Mouse (Mus musculus) CH12.LX (cell line): ENCODE measurements around the gene Tacc3. TPM values are rescaled to one million over a fixed set of nuclear protein-coding genes. Genes with fewer than 3 reads are reported as not detected.

Source experiments
- DNase-seq: peaks from one replicate; pipeline ENCODE4 v3.0.0-alpha.2; 2013; ENCODE audit errors: extremely low read depth
- H3K27ac ChIP-seq: 2 replicates; pipeline ENCODE4 v1.5.1; 2012; ENCODE audit warnings: low read depth, mild to moderate bottlenecking, control low read depth, moderate library complexity; ENCODE audit not compliant: insufficient read depth
- H3K27me3 ChIP-seq: replicated peaks from 2 replicates; pipeline ENCODE3; 2012; ENCODE audit warnings: inconsistent platforms
- H3K36me3 ChIP-seq, 2 experiments: replicated peaks in 1 of 2; 2 replicates each; pipeline versions ENCODE3 to v1.6.1; 2012; ENCODE audit warnings: inconsistent platforms in 1 of 2, low read length in 1 of 2, mild to moderate bottlenecking in 1 of 2, mixed read lengths in 1 of 2, moderate library complexity in 1 of 2; ENCODE audit not compliant: control insufficient read depth in 1 of 2, insufficient read depth in 1 of 2
- H3K4me1 ChIP-seq, 2 experiments: 2 replicates each; pipeline ENCODE4 v1.6.1; 2012; ENCODE audit warnings: inconsistent platforms in 1 of 2, moderate library complexity in 1 of 2; ENCODE audit not compliant: insufficient read depth in 2 of 2, control insufficient read depth in 1 of 2
- H3K4me2 ChIP-seq: 2 replicates; pipeline ENCODE4 v1.6.1; 2012; ENCODE audit warnings: low read depth, mild to moderate bottlenecking, control low read depth; ENCODE audit not compliant: poor library complexity, insufficient read depth, severe bottlenecking
- H3K4me3 ChIP-seq, 3 experiments: fragments of 150-350 bp in 1 of 3; sonication (generic) in 1 of 3; replicated peaks in 1 of 3; 2 replicates each; pipeline versions ENCODE3 to v1.5.1; 2011 to 2012; ENCODE audit warnings: low read depth in 2 of 3, low read length in 2 of 3, mild to moderate bottlenecking in 2 of 3, moderate library complexity in 2 of 3, control low read depth in 1 of 3, improper control_type of control experiment in 1 of 3, inconsistent platforms in 1 of 3, mixed read lengths in 1 of 3; ENCODE audit not compliant: poor library complexity in 1 of 3
- H3K79me2 ChIP-seq: replicated peaks from 2 replicates; pipeline ENCODE4 v1.6.1; 2012; ENCODE audit warnings: mild to moderate bottlenecking, moderate library complexity; ENCODE audit not compliant: control insufficient read depth, poor library complexity, insufficient read depth, severe bottlenecking; ENCODE audit errors: extremely low read depth
- H3K9ac ChIP-seq: 2 replicates; pipeline ENCODE4 v1.6.1; 2012; ENCODE audit warnings: low read depth, mild to moderate bottlenecking, control low read depth, moderate library complexity; ENCODE audit not compliant: insufficient read depth
- H3K9me3 ChIP-seq: replicated peaks from 2 replicates; pipeline ENCODE3; 2012; ENCODE audit warnings: low read length, inconsistent platforms, mixed read lengths
- BHLHE40 ChIP-seq: IDR thresholded peaks from 2 replicates; pipeline ENCODE4 v1.6.1; 2011; ENCODE audit warnings: mild to moderate bottlenecking, low read depth, low read length, improper control_type of control experiment
- CHD1 ChIP-seq: IDR thresholded peaks from 2 replicates; pipeline ENCODE4 v1.6.1; 2012; ENCODE audit warnings: low read depth, low read length, improper control_type of control experiment, inconsistent platforms
- CHD2 ChIP-seq: IDR thresholded peaks from 2 replicates; pipeline ENCODE4 v1.6.1; 2011; ENCODE audit warnings: low read length, improper control_type of control experiment
- ETS1 ChIP-seq: conservative IDR thresholded peaks from 2 replicates; pipeline ENCODE4 v1.6.1; 2012; ENCODE audit warnings: low read depth, mild to moderate bottlenecking, inconsistent platforms, low read length, improper control_type of control experiment, moderate library complexity
- HCFC1 ChIP-seq: IDR thresholded peaks from 2 replicates; pipeline ENCODE4 v1.6.1; 2012; ENCODE audit warnings: low read depth, mild to moderate bottlenecking, inconsistent platforms, low read length, improper control_type of control experiment
- IRF4 ChIP-seq: IDR thresholded peaks from 2 replicates; pipeline ENCODE4 v1.6.1; 2014; ENCODE audit warnings: low read depth, mild to moderate bottlenecking, inconsistent platforms, low read length, improper control_type of control experiment
- JUND ChIP-seq: conservative IDR thresholded peaks from 2 replicates; pipeline ENCODE4 v1.6.1; 2011; ENCODE audit warnings: low read depth, low read length, improper control_type of control experiment
- KAT2A ChIP-seq: IDR thresholded peaks from 2 replicates; pipeline ENCODE4 v1.6.1; 2012; ENCODE audit warnings: low read length, improper control_type of control experiment, inconsistent platforms; ENCODE audit not compliant: insufficient replicate concordance
- MAFK ChIP-seq: IDR thresholded peaks from 2 replicates; pipeline ENCODE4 v1.6.1; 2011; ENCODE audit warnings: low read length, improper control_type of control experiment; ENCODE audit not compliant: insufficient replicate concordance
- MEF2A ChIP-seq: IDR thresholded peaks from 2 replicates; pipeline ENCODE4 v1.6.1; 2014; ENCODE audit warnings: low read depth, mild to moderate bottlenecking, inconsistent platforms, low read length, improper control_type of control experiment, borderline replicate concordance
- MXI1 ChIP-seq: IDR thresholded peaks from 2 replicates; pipeline ENCODE4 v1.6.1; 2011; ENCODE audit warnings: mild to moderate bottlenecking, low read depth, low read length, improper control_type of control experiment
- NELFE ChIP-seq: IDR thresholded peaks from 2 replicates; pipeline ENCODE4 v1.6.1; 2011; ENCODE audit warnings: low read depth, low read length, improper control_type of control experiment
- RCOR1 ChIP-seq: conservative IDR thresholded peaks from 2 replicates; pipeline ENCODE4 v1.6.1; 2012; ENCODE audit warnings: low read depth, mild to moderate bottlenecking, inconsistent platforms, low read length, improper control_type of control experiment
- UBTF ChIP-seq: IDR thresholded peaks from 2 replicates; pipeline ENCODE4 v1.6.1; 2012; ENCODE audit warnings: low read depth, mild to moderate bottlenecking, inconsistent platforms, low read length, improper control_type of control experiment, moderate library complexity
- USF2 ChIP-seq: conservative IDR thresholded peaks from 2 replicates; pipeline ENCODE4 v1.6.1; 2011; ENCODE audit warnings: low read depth, low read length, improper control_type of control experiment
- ZKSCAN1 ChIP-seq: IDR thresholded peaks from 2 replicates; pipeline ENCODE4 v1.6.1; 2012; ENCODE audit warnings: low read depth, inconsistent platforms, low read length, improper control_type of control experiment, borderline replicate concordance
- ZMIZ1 ChIP-seq: IDR thresholded peaks from 2 replicates; pipeline ENCODE4 v1.6.1; 2012; ENCODE audit warnings: low read depth, mild to moderate bottlenecking, inconsistent platforms, low read length, improper control_type of control experiment
- ZNF384 ChIP-seq: IDR thresholded peaks from 2 replicates; pipeline ENCODE4 v1.6.1; 2012; ENCODE audit warnings: low read depth, low read length, improper control_type of control experiment, inconsistent platforms
- dilution Hi-C: fragments of 300-500 bp; cut with MboI; formaldehyde crosslinking; loops from 2 replicates; pipeline ENCODE4 v1.14.3; 2020; ENCODE audit warnings: low sequenced_read_pairs; ENCODE audit not compliant: extremely low pct_unique_long_range_greater_than_20kb, extremely low pct_ligation_motif_present
- in situ Hi-C: fragments of 300-500 bp; cut with MboI; formaldehyde crosslinking; loops from 3 replicates; pipeline ENCODE4 v1.14.3; 2019; ENCODE audit warnings: low sequenced_read_pairs, low pct_ligation_motif_present, low pct_unique_long_range_greater_than_20kb, mixed read lengths
- polyA plus RNA-seq: library from polyadenylated mRNA; unstranded; fragments of >175 nt; gene quantifications from 2 replicates; pipeline ENCODE4 v1.2.1, GENCODE M21; 2012; ENCODE audit warnings: low read depth; ENCODE audit not compliant: insufficient read length
- total RNA-seq, 2 experiments: library from RNA; depleted of rRNA; stranded (reverse); fragments of 300-350 nt in 1 of 2; fragments of >200 nt in 1 of 2; gene quantifications; 2 replicates each; pipeline ENCODE4 v1.2.3; 2012 to 2014

The Tacc3 gene
- total and polyA plus RNA-seq, 3 experiments: 89.4 to 186 (median 160) TPM

- no peak overlapping the region for H3K9ac ChIP-seq
- no peak overlapping the region for H3K27ac ChIP-seq
- no peaks in the 10 kb centered on the region for H3K36me3 ChIP-seq
- TF ChIP-seq NELFE: no peak
- no peak for TF ChIP-seq ZNF384
- no peak for TF ChIP-seq UBTF
- no peak for TF ChIP-seq MEF2A
- TF ChIP-seq IRF4: no peak
- TF ChIP-seq CHD2: no peak
- no peak for TF ChIP-seq USF2
- TF ChIP-seq CHD1: no peak
- no peak for TF ChIP-seq ZKSCAN1
- TF ChIP-seq ETS1: no peak
- no peak for TF ChIP-seq MXI1
- no peak for TF ChIP-seq HCFC1
- TF ChIP-seq KAT2A: no peak
- TF ChIP-seq ZMIZ1: no peak
- TF ChIP-seq BHLHE40: no peak
- no peak for DNase-seq
- in situ Hi-C loops: no loop called here
- no peak overlapping the region for H3K4me3 ChIP-seq
- no peak overlapping the region for H3K4me2 ChIP-seq
- H3K79me2 ChIP-seq: no peaks in the 10 kb centered on the region
- H3K9me3 ChIP-seq: no peaks in the 10 kb centered on the region
- dilution Hi-C loops: no loop called here
- peaks cover 82% of the 10 kb centered on the region for H3K27me3 ChIP-seq
- peaks cover 12 to 25% of the 10 kb centered on the region in 2 experiments for H3K4me1 ChIP-seq
These were observed 40.7 kb downstream of the Tacc3 start for GRCm38 (mm10) chr5:33698669-33699068.

GRCm38 (mm10) chr5:33700010-33700409 is 42.1 kb downstream of the Tacc3 start:
- in situ Hi-C loops (no loop called here), dilution Hi-C loops (no loop called here)
- Histone ChIP-seq H3K27me3 (peaks cover 85% of the 10 kb centered on the region), H3K4me2 (no peak overlapping the region), H3K36me3 (no peaks in the 10 kb centered on the region), H3K79me2 (no peaks in the 10 kb centered on the region), H3K4me1 (peaks cover 9 to 16% of the 10 kb centered on the region in 2 experiments), H3K4me3 (no peak overlapping the region), H3K9ac (no peak overlapping the region), H3K9me3 (no peaks in the 10 kb centered on the region), H3K27ac (no peak overlapping the region)
- no peak for DNase-seq
- TF ChIP-seq MAFK: no peak
- no peak for TF ChIP-seq MEF2A
- no peak for TF ChIP-seq RCOR1
- TF ChIP-seq JUND: no peak
- TF ChIP-seq USF2: no peak
